Mouse (Mus musculus): ENCODE results near the gene Pappa. TPM values are rescaled to one million over a fixed set of nuclear protein-coding genes. Genes with fewer than 3 reads are reported as not detected.

The Pappa gene
- polyA plus RNA-seq, 1 experiment from 2014 or later = 0.80 TPM

DNA sequence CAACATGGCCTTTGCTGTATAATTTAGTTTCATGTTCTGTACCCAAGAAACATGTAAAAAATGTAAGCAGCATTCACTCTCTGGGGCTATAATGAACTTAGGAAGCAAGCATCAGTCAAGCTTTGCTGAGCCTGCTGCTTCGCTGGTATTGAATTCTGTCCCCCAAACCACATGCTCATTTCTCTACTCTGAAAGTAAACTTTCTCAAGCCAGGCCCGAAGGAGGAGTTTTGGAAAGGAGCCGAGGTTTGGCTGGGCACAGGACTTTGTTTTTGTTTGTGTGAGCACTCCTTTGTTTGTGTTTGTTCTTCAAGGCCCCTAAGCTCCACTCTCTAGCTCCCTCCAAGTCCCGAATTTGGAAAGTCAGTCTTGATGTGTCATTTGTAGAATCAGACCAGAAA, 148.3 kb downstream of the Pappa start:
- Histone ChIP-seq H3K4me2 (no peak overlapping the region), H3K9me3 (no peaks in the 10 kb centered on the region), H3K27ac (replicated peaks) (no peak overlapping the region), H3K27me3 (replicated peaks) (no peaks in the 10 kb centered on the region), H3K36me3 (no peaks in the 10 kb centered on the region), H3K4me1 (no peaks in the 10 kb centered on the region), H3K4me3 (no peak overlapping the region), H3K9ac (no peak overlapping the region)
- no peak for ATAC-seq (ENCODE audit: extremely low read depth, insufficient number of reproducible peaks, low FRiP score, low TSS enrichment)
- WGBS = 48% methylated on average over 4 of the region's 4 CpGs

DNA sequence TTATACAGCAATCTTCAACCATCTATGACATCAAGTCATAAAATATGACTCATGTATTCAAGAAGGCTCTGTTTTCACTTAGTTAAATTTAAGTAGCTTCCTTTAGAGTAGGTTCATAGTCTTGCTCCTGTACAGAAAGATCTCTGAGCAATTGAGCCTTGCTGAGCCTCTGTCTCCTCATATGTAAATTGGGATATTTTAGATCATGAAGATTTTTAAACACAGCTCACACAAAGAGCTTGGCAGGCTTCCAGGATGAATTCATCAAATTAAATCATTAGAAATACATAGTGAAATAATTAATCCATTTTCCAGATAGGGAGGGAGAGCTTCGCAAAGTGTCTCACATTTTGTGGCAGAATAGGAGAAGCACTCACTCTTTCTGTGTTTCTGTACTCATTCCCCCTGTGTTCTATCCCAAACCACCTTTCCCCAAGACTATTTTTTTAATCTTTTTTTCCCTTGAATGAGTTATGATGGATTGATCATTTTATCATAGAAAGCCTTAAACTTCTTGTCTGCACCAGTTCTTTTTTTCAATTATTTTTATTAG, 149.4 kb downstream of the Pappa start:
- no peaks in the 10 kb centered on the region for H3K36me3 ChIP-seq
- no peaks in the 10 kb centered on the region for H3K27me3 ChIP-seq (replicated peaks)
- H3K9me3 ChIP-seq = no peaks in the 10 kb centered on the region
- no peak overlapping the region for H3K27ac ChIP-seq (replicated peaks)
- no peak for ATAC-seq (ENCODE audit: extremely low read depth, insufficient number of reproducible peaks, low FRiP score, low TSS enrichment)
- 88% methylated on average over 1 of the region's 1 CpGs for WGBS
- no peak overlapping the region for H3K4me3 ChIP-seq
- H3K4me2 ChIP-seq = no peak overlapping the region
- H3K9ac ChIP-seq = no peak overlapping the region
- H3K4me1 ChIP-seq = no peaks in the 10 kb centered on the region

GRCm38 (mm10) chr4:65278451-65279271, 154.7 kb downstream of the Pappa start:
- H3K27me3 ChIP-seq (replicated peaks) = no peaks in the 10 kb centered on the region

DNA sequence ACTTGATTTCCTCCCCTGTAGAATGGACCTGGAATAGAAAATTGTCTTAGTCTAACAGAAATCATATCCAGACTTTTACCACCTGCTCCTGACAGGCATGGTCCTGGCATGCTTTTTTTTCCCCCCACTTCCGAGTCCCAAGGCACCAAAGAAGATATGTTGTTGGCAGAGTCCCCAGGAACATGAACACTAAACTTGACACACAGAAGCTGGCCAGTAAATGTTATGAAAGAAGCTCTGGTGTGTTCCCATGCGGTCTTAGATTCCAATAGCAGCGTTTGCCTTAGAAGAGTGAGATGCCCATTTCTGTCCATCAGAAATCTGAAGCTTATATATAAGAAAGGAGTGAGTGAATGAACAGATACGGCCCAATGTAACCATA, 155.3 kb downstream of the Pappa start:
- WGBS = 55% methylated on average over 4 of the region's 4 CpGs
- no peaks in the 10 kb centered on the region for H3K36me3 ChIP-seq
- no peak overlapping the region for H3K27ac ChIP-seq (replicated peaks)
- no peaks in the 10 kb centered on the region for H3K9me3 ChIP-seq
- H3K27me3 ChIP-seq (replicated peaks) = no peaks in the 10 kb centered on the region
- ATAC-seq (ENCODE audit: extremely low read depth, insufficient number of reproducible peaks, low FRiP score, low TSS enrichment) = no peak
- peaks cover 17% of the 10 kb centered on the region for H3K4me1 ChIP-seq
- H3K4me2 ChIP-seq = no peak overlapping the region
- no peak overlapping the region for H3K4me3 ChIP-seq
- H3K9ac ChIP-seq = no peak overlapping the region

More at GRCm38 (mm10) chr4:65278451-65279271, 154.7 kb downstream of the Pappa start:
- Histone ChIP-seq H3K9ac (no peak overlapping the region), H3K36me3 (no peaks in the 10 kb centered on the region), H3K4me1 (peaks cover 17% of the 10 kb centered on the region), H3K9me3 (no peaks in the 10 kb centered on the region), H3K4me2 (no peak overlapping the region), H3K27ac (replicated peaks) (no peak overlapping the region), H3K4me3 (no peak overlapping the region)
- 66% methylated on average over 10 of the region's 10 CpGs for WGBS
- no peak for ATAC-seq (ENCODE audit: extremely low read depth, insufficient number of reproducible peaks, low FRiP score, low TSS enrichment)

DNA sequence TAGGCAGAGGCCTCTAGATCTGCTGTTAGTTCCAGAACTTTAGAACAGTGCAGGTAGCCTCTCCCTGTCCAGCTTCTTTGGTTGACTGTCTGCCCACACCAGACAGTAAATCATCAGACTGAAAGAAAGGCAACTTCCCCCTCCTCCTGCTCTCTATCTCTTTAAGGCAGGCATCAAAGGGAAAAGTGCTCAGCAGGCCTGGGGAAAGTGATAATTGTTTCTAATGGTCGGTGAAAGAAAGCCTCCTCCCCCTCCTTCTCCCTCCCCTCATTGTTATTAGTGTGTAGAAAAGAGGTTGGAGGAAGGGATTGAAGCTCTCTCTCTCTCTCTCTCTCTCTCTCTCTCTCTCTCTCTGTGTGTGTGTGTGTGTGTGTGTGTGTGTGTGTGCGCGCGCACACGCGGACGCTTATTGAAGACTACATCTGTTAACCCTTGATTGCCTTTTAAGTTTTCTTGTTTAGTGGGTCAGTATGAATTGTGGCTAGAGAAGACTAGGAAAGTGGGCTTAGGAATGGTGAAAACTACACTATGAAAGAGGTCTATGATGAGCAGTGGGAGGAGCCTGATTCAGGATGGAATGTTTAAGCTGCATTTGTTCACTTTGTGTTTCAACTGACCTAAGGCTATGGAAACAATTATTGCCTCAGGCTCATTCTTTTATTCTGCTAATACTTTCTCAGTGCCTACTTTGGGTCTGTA, 156.2 kb downstream of the Pappa start:
- no peak overlapping the region for H3K27ac ChIP-seq (replicated peaks)
- 11% methylated on average over 7 of the region's 7 CpGs for WGBS
- H3K4me2 ChIP-seq = peak overlapping the region; percentile 11; the same call in 1 of the 2 replicates
- no peaks in the 10 kb centered on the region for H3K9me3 ChIP-seq
- no peak overlapping the region for H3K4me3 ChIP-seq
- peaks cover 22% of the 10 kb centered on the region for H3K4me1 ChIP-seq
- H3K36me3 ChIP-seq = no peaks in the 10 kb centered on the region
- H3K27me3 ChIP-seq (replicated peaks) = no peaks in the 10 kb centered on the region
- ATAC-seq (ENCODE audit: extremely low read depth, insufficient number of reproducible peaks, low FRiP score, low TSS enrichment) = no peak
- no peak overlapping the region for H3K9ac ChIP-seq

GRCm38 (mm10) chr4:65280888-65281287, 156.9 kb downstream of the Pappa start:
- Histone ChIP-seq H3K36me3 (no peaks in the 10 kb centered on the region), H3K9ac (no peak overlapping the region), H3K4me3 (no peak overlapping the region), H3K27me3 (replicated peaks) (no peaks in the 10 kb centered on the region), H3K4me2 (no peak overlapping the region), H3K9me3 (no peaks in the 10 kb centered on the region), H3K27ac (replicated peaks) (no peak overlapping the region), H3K4me1 (peaks cover 28% of the 10 kb centered on the region)
- no peak for ATAC-seq (ENCODE audit: extremely low read depth, insufficient number of reproducible peaks, low FRiP score, low TSS enrichment)

DNA sequence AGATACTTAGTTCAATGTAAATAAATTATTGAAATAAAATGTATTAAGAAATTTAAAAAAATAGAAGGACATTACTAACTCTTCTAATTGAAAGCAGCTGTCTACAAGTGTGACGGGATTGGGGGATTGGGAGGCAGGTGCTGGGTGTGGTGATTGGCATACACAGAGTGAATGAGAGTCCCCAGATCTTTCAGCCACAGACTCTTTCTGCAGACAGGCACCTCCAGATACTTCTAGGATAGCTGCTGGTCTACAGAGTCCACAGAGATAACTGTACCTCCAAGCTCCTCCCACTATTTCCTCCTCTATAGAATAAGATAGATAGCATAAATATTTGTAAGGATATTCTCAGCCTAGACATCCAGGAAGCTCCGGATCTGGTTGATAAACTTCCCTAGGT, 159.6 kb downstream of the Pappa start:
- Histone ChIP-seq H3K9me3 (no peaks in the 10 kb centered on the region), H3K27me3 (replicated peaks) (no peaks in the 10 kb centered on the region), H3K36me3 (no peaks in the 10 kb centered on the region), H3K9ac (no peak overlapping the region), H3K4me2 (no peak overlapping the region), H3K4me3 (no peak overlapping the region), H3K4me1 (peaks cover 33% of the 10 kb centered on the region), H3K27ac (replicated peaks) (no peak overlapping the region)
- WGBS = 63% methylated on average over 2 of the region's 2 CpGs
- ATAC-seq (ENCODE audit: extremely low read depth, insufficient number of reproducible peaks, low FRiP score, low TSS enrichment) = no peak

- WGBS = 14% methylated on average over 1 of the region's 1 CpGs
- Histone ChIP-seq H3K27me3 (replicated peaks) (no peaks in the 10 kb centered on the region), H3K36me3 (no peaks in the 10 kb centered on the region), H3K9me3 (no peaks in the 10 kb centered on the region), H3K4me2 (no peak overlapping the region), H3K4me3 (no peak overlapping the region), H3K4me1 (peaks cover 25% of the 10 kb centered on the region), H3K27ac (replicated peaks) (no peak overlapping the region), H3K9ac (no peak overlapping the region)
- ATAC-seq (ENCODE audit: extremely low read depth, insufficient number of reproducible peaks, low FRiP score, low TSS enrichment) = no peak
Observed at GRCm38 (mm10) chr4:65285165-65285564, 161.2 kb downstream of the Pappa start.

GRCm38 (mm10) chr4:65289247-65289646, 165.3 kb downstream of the Pappa start:
- WGBS = 26% methylated on average over 3 of the region's 3 CpGs
- H3K9me3 ChIP-seq = no peaks in the 10 kb centered on the region
- H3K4me1 ChIP-seq = peaks cover 22% of the 10 kb centered on the region
- no peak overlapping the region for H3K4me3 ChIP-seq
- ATAC-seq (ENCODE audit: extremely low read depth, insufficient number of reproducible peaks, low FRiP score, low TSS enrichment) = no peak
- H3K36me3 ChIP-seq = no peaks in the 10 kb centered on the region
- H3K27ac ChIP-seq (replicated peaks) = no peak overlapping the region
- no peaks in the 10 kb centered on the region for H3K27me3 ChIP-seq (replicated peaks)
- H3K9ac ChIP-seq = no peak overlapping the region
- H3K4me2 ChIP-seq = no peak overlapping the region

DNA sequence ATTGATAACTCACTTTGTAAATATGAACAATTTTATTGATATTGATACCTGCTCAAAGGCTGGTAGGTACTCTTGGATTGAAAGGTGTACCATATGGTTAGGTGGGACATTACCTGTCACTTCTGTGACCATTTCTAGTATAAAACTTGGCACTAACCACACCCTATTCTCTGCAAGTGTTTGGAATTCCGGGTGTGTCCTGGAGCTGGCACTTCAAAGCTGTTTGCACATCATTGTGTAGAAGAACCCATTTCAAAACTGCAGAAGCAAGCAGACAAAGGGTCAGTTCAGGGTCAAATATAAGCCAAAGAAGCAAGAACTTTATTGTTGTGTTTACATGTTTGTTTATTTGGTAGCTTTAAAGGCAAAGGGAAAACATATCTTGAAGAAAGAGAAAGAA, 171.8 kb downstream of the Pappa start:
- no peak overlapping the region for H3K9ac ChIP-seq
- H3K4me2 ChIP-seq = no peak overlapping the region
- H3K27me3 ChIP-seq (replicated peaks) = no peaks in the 10 kb centered on the region
- 52% methylated on average over 1 of the region's 1 CpGs for WGBS
- ATAC-seq (ENCODE audit: extremely low read depth, insufficient number of reproducible peaks, low FRiP score, low TSS enrichment) = no peak
- no peak overlapping the region for H3K4me3 ChIP-seq
- no peaks in the 10 kb centered on the region for H3K36me3 ChIP-seq
- no peaks in the 10 kb centered on the region for H3K9me3 ChIP-seq
- H3K4me1 ChIP-seq = peaks cover 11% of the 10 kb centered on the region
- H3K27ac ChIP-seq (replicated peaks) = no peak overlapping the region

DNA sequence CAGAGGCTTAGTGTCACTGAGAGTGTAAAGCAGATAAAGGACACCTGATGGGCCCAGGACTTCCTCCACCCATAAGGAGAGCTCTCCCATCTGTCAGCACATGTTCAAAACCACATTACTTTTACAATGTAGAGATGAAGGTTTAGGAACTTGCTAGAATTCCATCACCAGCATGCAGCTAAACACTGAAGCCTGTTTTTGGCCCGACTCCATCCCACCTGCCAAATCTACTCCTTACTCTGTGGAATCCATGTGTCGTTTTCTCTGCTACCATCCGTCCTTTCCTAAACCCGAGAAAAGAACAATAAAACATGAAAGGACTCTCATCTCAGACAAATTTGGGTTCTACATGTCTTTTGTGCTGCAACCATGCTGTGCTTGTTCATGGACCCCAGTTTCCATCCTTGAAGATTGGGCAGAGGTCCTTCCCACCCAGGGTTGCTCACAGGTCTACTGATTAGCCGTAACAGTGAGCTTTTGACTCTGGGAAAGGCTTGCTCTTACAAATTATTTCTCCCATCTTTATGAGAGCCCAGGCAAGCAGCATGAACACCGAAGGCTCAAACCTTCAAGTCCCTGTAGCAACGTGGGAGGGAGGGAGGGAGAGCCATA, 172.5 kb downstream of the Pappa start:
- whole genome bisulfite sequencing = 52% methylated on average over 7 of the region's 7 CpGs
- H3K4me2 ChIP-seq = no peak overlapping the region
- no peak overlapping the region for H3K4me3 ChIP-seq
- H3K9me3 ChIP-seq = no peaks in the 10 kb centered on the region
- no peaks in the 10 kb centered on the region for H3K36me3 ChIP-seq
- no peak overlapping the region for H3K27ac ChIP-seq (replicated peaks)
- H3K27me3 ChIP-seq (replicated peaks) = no peaks in the 10 kb centered on the region; the same call in 1 of the 2 replicates
- peaks cover 11% of the 10 kb centered on the region for H3K4me1 ChIP-seq
- no peak for ATAC-seq (ENCODE audit: extremely low read depth, insufficient number of reproducible peaks, low FRiP score, low TSS enrichment)
- no peak overlapping the region for H3K9ac ChIP-seq
